Mouse (Mus musculus) layer of hippocampus, postnatal 10 days (tissue): Measurements from ENCODE around the gene Cyb561a3. TPM values are rescaled to one million over a fixed set of nuclear protein-coding genes. Genes with fewer than 3 reads are reported as not detected.
A peak's percentile ranks its signal among the peaks of the same experiment; 100 is the strongest.

Source experiments
- DNase-seq, 2 experiments: peaks; one replicate each; pipeline ENCODE4 v3.0.0; 2021; ENCODE audit warnings: low spot score in 2 of 2
- total RNA-seq, 2 experiments: library from RNA; stranded (reverse); gene quantifications; 2 replicates each; pipeline ENCODE4 v1.2.3; 2021

Gene Cyb561a3
- total RNA-seq, 2 experiments from 2014 or later = 13.6 to 17.3 TPM

DNA sequence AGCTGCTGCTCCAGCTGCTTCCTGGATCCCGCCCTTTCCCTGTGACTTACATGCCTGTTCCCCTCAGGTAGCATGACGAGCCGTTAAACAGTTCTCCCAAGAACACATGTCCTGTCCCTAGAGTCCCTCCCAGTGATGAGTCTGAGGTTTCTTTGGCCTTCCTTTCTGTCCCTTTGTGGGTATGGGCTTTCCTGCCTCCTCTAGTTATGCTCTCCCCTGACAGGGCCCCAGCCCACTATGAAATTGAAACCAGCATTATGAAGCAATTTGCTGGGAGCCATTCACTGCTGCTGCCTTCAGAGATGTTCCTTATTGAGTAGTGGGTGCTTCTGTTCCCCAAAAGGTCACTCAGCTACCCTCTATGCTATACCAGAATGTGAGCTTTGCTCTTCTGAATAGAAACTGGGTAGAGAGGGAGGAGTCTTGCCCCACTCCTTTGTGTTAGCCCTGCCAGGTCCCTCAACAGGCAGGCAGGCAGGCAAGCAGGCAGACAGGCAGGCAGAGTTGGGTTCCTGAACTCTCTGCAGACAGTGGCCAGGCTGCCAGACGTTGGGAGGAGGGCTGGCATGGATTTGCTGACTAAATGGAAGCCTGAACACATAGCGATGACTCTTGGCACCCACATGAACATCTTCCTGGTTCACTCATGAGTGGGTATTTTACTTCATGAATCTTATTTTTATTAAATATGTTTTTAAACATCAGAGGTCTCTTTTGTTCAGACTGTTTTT is 12.3 kb downstream of the Cyb561a3 start:
- DNase-seq = no peak

DNA sequence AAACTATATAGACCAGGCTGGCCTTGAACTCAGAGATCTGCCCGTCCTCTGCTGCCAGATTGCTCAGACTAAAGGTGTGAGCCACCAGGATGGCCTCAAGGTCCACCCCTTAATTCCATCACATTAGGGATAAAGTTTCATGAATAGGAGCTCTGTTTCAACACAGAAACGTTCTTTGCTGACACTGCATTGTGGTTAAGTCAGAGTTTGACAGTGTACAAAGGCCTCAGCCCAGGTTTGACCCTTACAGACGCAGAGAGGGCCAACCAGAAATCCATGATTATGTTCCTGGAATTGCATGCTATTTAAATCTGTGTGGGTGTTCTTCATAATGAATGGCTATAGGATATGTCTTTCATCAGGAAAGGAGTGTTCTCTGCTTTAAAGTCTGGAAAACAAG is 13.3 kb downstream of the Cyb561a3 start:
- no peak for DNase-seq

DNA sequence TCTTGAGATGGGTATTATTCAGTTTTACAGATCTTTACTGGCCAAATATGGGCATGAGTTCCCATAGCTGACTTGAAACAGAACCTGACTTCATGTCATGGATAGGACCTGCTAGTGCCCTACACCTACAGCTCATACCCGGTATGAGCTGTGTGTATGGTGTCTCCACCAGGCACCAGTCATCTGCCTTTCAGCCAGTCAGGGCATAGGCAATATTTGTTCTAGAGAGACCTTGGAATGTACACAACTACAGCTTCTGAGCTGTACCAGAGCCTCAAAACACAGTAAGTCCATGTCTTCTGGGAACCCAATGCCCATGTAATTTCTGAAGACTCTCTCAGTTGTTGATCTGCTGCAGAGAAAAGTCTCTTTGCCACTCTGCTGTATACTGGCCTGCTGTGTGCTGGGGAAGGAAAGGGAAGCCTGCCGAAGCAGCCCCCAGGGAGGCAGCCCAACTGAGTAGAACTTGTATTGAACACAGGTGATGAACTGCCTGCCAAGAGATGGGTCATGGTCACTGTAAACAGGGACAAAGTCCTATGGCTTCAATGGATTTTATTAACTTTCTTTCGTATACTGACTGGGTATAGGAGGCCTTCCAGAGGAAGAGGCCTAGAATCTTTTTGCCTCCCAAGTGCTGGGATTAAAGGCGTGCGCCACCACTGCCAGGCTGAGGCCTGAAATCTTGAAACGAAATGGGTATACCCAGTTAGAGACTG is 14.8 kb downstream of the Cyb561a3 start:
- no peak for DNase-seq

DNA sequence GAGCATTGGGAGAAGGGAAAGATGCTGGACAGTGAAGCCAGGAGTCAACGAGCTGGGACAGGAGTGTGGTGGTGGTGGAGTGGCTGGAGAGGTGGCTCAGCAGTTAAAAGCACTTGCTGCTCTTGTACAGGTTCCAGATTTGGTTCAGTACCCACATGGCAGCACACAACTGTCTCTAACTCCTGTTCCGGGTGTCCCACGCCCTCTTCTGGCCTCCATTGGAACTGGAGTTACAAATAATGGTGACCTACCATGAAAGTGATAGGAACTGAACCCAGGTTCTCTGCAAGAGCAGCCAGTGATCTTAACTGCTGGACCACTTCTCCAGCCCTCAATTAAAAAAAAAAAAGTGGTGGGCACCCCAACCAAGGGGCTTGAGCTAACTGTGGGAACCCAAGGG is 21.2 kb downstream of the Cyb561a3 start:
- DNase-seq = peak; percentile 16 to 24

DNA sequence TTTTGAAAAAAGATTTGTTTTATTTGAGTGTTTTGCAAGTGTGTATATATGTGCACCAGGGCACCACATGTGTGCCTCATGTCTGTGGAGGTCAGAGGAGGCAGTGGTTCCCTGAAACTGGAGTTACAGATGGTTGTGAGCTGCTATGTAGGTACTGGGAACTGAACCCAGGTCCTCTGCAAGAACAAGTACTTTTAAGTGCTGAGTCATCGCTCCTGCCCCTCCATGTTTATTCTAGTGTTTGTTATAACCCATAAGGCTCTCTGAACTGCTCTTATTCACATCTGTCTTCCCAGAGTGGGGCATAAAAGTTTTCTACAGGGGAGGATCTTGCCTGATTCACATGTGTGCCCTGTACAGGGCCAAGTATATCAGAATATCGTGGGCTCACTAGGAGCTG is 22.7 kb downstream of the Cyb561a3 start:
- DNase-seq = no peak

DNA sequence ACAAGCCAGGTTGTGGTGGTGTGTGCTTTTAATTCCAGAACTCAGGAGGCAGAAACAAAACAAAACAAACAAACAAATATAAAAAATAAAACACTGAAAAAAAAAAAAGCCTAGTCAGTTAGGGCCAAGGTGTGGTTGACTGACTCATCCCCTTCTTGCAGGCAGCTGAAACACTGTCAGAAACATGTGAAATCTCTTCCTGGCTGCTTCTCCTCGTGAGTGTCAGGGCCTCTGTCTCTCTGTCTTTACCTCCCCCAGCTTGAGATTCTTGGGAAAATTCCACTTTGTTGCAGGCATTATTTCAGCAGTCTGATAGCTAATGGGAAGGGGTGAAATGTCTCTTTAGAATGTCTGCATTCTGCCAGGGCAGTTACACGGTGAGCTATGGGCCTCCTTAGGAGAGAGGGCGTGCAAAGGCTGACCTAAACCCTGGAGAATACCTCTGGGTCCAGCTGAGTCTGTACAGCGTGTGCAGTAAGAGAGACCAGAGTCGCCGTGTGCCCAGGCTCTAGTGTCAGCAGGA is 25.3 kb downstream of the Cyb561a3 start:
- no peak for DNase-seq

DNA sequence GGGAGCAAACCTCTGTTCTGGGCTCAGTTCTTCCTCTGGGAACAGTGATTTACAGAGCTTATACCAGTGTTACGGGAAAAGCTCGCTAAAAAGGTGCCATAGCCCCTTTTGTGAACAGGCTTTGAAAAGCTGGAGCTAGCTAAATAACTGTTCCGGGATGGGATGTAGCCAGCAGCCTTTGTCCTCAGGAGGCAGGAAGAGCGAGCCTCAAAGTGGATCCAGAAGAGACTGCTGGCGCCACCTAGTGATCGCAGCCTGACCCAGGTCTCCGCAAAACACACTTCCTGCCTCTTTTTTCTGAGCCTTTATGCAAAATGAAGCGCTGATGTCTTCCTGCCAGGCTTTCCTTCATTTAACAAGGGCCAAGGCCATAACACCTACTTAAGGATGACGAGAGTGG is 25.8 kb downstream of the Cyb561a3 start:
- DNase-seq = peak; percentile 92

DNA sequence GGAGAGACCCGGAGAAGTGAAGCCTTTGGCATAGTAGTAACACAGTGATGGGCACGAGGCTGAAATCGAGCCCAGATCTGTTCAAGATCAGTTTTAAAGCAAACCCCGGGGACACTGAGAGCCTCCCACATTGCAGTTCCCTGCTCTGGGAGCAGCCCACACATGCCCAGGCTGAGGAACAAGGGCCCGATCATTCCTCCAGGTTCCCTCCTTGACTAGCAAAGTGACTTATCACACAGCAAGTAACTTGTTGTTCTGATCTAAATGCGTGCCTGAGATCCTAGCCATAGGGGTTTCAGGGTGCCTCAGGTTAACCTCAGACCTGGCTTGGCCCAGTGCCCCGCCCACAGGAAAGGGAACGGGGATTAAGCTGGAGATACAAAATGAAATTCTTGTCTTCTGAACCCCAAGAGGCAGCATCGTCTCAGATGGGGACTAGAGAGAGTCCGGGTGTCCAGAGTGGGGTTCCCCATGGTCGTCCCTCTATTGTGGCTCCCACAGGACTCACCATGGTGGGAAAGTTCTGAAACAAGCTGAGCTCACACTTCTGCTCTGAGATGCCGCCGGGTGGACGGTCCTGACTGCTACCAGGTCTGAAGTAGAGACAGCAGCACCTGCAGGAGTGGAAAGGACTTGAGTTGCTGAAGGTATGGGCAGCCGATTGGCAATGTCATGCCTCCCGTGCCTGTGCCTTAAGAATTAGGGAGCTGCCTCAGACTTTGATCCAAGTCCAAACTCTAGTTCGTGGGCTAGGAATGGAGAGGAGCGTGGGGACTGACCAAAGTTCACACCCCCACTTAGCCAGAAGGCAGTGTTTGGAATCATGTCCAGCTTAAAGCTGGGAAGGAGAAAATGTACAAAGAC is 26.9 kb downstream of the Cyb561a3 start:
- peak in 1 of 2 experiments; percentile 19 for DNase-seq

DNA sequence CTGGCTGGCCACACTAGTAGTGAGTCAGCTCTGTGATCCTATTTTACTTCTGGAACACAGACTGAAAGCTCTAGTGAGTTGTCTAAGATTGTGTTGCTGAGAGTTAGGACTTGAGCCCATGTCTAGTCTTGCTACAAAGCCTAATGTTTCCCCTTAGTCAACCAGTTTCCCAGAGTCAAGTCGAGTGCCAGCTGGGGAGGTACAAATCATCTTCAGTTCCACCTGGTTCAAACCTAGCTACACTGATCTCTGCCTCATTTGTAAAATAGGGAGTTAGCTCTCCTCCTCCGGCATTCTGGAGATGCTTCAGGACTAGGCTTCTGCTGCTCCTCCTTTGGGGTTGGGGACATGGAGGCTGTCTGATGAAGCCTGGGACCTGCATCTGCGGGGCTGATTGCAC is 27.6 kb downstream of the Cyb561a3 start:
- DNase-seq = peak in 1 of 2 experiments; percentile 15

DNA sequence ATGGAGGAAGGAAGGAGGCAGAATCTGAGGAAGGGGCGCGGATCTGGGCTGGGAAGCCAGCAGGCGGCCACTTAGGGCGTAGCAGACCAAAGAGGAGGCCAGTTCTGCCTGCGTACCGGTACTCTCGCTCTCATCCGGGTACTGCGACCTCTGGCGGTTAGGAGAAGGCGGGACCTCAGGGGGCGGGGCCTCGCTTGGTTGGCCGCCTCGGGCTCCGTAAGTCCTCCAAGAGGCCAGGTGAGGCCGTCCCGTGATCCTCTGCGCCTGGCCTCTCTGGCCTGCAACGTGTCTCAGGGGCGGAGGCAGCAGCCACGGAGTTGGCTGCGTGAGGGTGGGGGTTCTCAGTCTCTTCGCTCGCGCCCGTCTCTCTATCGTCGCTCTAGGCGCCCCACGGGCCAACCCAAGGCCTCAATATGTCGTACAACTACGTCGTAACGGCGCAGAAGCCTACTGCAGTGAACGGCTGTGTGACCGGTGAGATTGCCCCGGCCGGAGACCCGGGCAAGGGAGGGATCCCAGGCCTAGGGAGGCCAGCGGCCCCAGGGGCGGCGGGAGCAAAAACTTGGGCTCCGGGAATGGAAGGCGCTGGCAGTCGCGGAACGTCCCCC is 28.4 kb downstream of the Cyb561a3 start, which contains the start of the genes Ddb1 and Tkfc:
Gene Ddb1, plus strand, starts transcription at position 35 of the 608 bp plus-strand sequence.
Gene Tkfc, minus strand, starts transcription at position 362 of the 608 bp plus-strand sequence.
- DNase-seq = peak; percentile 99

DNA sequence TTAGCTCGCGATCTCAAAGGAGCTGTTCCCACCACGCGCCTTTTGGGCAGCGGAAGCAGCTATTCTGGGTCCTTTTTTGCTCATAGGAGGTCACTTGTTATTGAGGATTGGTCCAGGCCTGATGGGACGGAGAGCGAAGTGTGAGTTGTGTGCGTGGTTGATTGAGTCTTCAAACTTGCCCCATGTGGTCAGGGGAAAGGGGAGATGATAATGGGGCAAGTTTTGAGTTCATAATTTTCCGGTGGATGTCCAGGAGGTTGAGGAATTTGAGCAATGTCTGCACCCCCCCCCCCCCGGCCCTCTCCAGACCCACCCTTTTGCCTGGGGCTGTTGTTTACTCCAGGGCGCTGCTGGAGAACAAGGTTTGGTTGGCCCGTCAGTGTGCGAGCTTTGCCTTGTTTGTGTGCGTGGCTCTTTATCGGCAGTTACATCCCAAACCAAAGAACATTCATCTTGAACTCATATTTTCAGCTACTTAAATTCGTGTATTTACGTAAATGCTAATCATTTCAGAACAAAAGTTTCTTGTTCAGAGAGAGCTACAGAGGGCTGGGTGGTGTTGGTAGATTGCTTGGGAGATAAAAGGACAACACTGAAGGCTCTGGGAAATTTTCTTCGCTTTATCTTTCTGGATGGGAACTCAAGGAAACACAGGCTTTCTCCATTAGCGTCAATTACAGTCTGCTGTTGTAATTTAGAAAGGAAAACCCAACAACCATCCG is 29.1 kb downstream of the Cyb561a3 start:
- DNase-seq = no peak

DNA sequence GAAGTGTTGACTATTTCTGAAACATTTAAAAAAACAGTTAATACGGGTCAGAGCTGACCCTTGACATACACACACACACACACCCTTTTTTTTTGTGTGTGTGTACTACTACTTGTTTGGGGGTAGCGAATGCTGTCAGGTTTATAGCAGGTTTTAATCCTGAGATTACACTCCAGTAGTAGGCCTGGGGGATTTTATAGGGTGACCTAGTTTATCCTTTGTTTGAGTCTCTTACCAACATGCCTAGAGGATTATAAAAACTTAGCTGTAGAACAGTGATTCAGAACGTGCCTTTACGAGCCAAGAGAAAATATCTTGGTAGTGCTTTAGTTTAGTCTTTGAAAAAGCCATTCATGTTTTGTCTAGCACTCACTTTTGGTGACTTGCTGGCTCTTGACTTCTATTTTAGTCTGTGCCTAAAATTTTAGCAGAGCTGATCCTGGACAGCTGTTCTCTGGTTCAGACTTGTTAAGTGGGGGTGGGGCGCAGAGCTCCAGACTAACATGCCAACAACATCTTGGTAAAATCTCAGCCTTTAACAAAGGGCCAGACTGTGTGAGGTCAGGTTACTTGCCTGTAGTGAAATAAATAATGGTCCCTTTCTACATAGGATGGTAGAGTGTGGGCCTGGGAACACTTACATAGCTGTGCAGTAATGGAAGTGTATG is 31.7 kb downstream of the Cyb561a3 start:
- DNase-seq = no peak

DNA sequence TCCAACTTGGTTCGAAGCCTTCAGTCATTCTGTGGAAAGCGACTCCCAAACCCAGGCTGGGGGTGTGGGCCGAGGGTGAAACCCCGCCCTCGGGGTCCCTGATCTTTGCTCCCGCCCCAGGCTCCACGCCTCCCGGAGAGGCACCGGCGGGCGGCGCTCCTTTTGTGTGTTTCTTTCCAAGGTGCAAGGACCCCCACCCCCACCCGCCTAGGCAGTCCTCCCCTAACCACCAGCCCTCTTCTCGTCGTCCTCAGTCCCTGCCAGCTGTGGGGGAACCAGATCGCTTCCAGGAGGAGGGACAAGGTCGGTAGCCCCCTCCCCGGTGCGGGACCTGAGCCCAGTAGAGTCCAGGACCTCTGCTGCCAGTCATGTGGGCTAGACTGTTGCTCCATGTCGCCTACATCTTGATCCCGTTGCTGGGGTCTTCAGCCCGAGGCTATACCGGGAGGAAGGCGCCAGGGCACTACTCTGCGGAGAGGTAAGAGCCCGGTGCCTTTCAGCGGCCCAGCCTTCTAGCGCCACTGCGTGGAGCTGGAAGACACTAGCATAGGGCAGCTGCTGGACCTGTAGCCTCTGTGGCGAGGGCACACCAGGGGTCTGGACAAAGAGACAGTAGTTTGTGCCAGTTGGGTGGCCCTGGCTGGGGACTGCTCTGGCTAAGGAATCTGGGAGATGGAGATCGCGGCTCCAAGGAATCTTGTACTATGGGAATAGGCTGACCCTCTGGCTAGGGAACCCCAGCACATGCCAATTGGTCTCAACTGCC is 57.3 kb downstream of the Cyb561a3 start, which contains the start of gene Vwce:
Gene Vwce, plus strand, starts transcription at position 108 of the 766 bp plus-strand sequence.
- peak; percentile 42 to 56 for DNase-seq

DNA sequence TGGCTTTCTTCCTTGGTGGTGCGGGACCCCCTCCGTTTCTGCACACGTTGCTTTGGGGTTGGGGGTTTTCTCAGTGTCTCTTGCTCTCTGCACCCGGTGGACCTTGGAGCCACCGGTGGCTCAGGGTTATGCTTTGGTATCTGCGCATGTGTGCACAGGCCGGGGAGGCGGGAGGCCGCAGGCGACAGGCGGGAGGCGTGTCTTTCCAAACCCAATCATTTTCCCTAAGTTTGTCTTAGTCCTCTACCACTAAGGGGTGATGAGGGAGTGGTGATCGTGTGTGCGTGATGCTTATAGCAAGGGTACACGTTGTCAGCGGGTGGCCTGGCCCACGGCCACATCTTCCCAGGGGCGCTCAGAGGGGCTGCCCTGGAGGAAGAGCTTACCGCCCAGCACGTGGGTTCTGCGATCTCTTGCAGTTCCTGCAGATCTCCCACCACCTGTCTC is 57.9 kb downstream of the Cyb561a3 start:
- DNase-seq = peak; percentile 48 to 70

DNA sequence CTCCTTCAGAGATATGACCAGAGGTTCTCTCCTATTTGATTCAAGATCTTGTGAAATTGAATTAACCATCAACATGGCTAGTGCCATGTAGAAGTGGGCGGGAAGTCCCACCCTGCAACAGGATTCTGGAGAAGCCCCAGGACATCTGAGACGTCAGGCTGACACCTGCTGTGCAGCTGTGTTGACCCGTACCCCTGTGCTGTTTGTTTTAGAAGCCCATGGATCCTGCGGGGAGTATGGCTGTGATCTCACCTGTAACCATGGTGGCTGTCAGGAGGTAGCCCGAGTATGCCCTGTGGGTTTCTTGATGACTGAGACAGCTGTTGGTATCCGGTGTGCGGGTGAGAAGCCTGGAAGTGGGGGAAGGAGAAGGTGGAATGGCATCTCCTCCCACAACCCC is 60.9 kb downstream of the Cyb561a3 start:
- no peak for DNase-seq

DNA sequence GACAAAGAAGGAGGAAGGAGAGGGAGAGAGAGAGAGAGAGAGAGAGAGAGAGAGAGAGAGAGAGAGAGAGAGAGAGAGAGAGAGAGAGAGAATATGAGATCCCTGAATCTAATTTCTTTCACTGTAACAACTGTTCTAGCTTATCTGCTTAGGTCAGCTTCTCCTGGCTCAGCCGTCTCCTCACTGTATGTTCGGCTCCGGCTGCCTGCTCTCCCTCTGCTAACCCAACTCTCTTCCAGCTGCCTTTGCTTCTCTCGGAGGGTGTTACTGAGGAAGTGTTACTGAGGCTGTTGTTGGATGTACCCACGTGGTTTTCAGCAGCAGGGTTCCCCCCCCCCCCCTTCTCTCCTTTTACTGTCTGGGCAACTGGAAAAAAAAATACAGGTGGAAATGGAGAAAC is 63.1 kb downstream of the Cyb561a3 start:
- DNase-seq = no peak

DNA sequence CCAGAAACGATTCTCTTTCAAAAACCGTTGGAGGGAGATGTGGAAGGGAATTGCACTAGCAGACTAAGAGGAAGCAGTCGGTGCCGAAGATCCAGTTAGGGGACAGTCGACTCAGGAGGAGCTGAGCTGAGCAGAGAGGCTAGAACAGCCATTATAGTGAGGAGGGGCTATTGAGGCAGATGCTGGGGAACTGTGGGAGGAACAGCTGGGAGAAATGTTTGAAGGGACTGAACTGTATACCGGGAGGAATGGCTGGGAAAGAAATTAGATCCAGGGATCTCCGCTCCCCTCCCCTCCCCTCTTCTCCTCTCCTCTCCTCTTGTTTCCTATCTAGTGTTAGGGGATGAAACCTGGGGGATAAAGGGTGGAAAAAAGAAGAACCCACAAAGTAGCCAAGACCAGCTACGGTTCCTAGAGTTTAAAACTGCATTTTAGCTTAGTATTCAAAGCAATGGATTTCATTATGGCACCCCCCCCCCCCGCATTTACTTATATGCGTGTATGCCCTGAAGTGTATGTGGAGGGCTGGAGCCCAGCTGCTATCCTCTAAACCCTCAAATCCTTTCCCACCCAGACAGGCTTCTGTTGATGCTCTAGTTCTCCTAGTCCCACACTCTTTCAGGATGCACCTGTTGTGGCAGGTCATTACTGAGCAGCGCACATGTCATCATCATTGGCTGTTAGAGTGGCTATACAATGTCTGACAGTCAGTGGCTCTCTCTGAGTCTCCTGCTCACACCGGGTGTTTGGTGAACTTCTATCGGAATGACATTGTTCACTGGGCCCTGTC is 63.8 kb downstream of the Cyb561a3 start:
- DNase-seq = no peak
